Mouse (Mus musculus): ENCODE data around the gene Itga8.

GRCm38 (mm10) chr2:12147902-12148301 is 153.8 kb downstream of the Itga8 start:
- TF ChIP-seq CTCF (IDR thresholded peaks at IDR 0.05): no peak
- no peak for TF ChIP-seq EP300 (IDR thresholded peaks at IDR 0.05)
